Mouse (Mus musculus): ENCODE results near the gene Ssh2. TPM values are rescaled to one million over a fixed set of nuclear protein-coding genes. Genes with fewer than 3 reads are reported as not detected.

Ssh2 gene
- 4.5 and 5.0 TPM in 2 replicates for polyA plus RNA-seq (2021; fragmentation: Nextera tagmentation)
- long read RNA-seq, experiment 1, partial matches to known transcripts: 1 of 18 reads
- long read RNA-seq, experiment 1, other reads (novel, unspliced or antisense): 16 of 18 reads
- long read RNA-seq, experiment 2, full-length matches to known transcripts: 3 of 29 reads
- long read RNA-seq, experiment 2, partial matches to known transcripts: 1 of 29 reads
- long read RNA-seq, experiment 2, other reads (novel, unspliced or antisense): 25 of 29 reads

GRCm38 (mm10) chr11:77215951-77216760 is at the start of gene Ssh2:
Gene Ssh2, plus strand, starts transcription at chr11:77216287.

DNA sequence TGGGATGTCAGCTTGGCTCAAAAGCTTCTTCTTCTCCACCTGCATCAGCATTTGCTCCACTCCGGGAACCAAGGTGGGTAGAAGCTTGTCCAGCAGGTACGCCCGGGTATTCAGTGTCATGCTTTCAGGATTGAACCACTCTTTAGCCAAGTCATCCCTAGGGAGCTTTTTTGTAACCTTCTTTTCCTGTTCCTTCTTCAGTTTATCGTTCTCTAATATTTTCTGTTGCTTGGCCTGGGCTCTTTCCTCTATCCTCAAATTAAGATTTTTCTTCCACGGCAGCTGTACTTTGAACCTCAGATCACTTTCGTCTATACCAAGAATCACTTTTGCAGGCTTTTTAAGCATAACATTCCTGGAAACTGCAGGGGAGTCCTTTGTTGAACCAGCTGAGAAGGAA is 27.2 kb upstream of the Ssh2 start, which contains the start of gene Efcab5:
Gene Efcab5 (minus strand): TSS at position 101 of the 400 bp plus-strand sequence.

GRCm38 (mm10) chr11:77462283-77463100 is 246.4 kb downstream of the Ssh2 start, which contains the start of gene Coro6:
Gene Coro6, plus strand, starts transcription at chr11:77462411.

GRCm38 (mm10) chr11:77489591-77490235 is 273.6 kb downstream of the Ssh2 start, which contains the start of gene Ankrd13b:
Gene Ankrd13b, minus strand, starts transcription at chr11:77489678.

GRCm38 (mm10) chr11:77493512-77494343 is 277.6 kb downstream of the Ssh2 start, which contains the start of gene Git1:
Gene Git1, plus strand, starts transcription at chr11:77493562.

Other genes with a start within 250 kb of the Ssh2 start
- gene Slc6a4, start 217.7 kb upstream of the Ssh2 start, polyA plus RNA-seq (2021; fragmentation: Nextera tagmentation): not detected in 2 replicates
- 71.8 and 72.2 TPM in 2 replicates for gene Nsrp1, start 137.9 kb upstream of the Ssh2 start, polyA plus RNA-seq (2021; fragmentation: Nextera tagmentation)
- gene Efcab5, start 27.3 kb upstream of the Ssh2 start, polyA plus RNA-seq (2021; fragmentation: Nextera tagmentation): 0.44 and 0.63 TPM in 2 replicates
- 2.1 and 2.6 TPM in 2 replicates for gene Coro6, start 246.1 kb downstream of the Ssh2 start, polyA plus RNA-seq (2021; fragmentation: Nextera tagmentation)

All from layer of hippocampus, adult 6 months (tissue).